Mouse (Mus musculus) midbrain, embryonic 10.5 days (tissue): ENCODE measurements around the gene Ier5l. TPM values are rescaled to one million over a fixed set of nuclear protein-coding genes. Genes with fewer than 3 reads are reported as not detected.
A peak's percentile ranks its signal among the peaks of the same experiment; 100 is the strongest.

Experiments used
- DNase-seq: peaks from one replicate; pipeline ENCODE4 v3.0.0-alpha.2; 2017; ENCODE audit warnings: low spot score
- H3K27ac ChIP-seq: fragments of 300-500 bp; sonication (generic); replicated peaks from 2 replicates; pipeline ENCODE4 v1.5.1; 2016; ENCODE audit warnings: mild to moderate bottlenecking
- H3K27me3 ChIP-seq: fragments of 300-500 bp; sonication (generic); 2 replicates; pipeline ENCODE4 v1.6.1; 2016; ENCODE audit warnings: low read depth, mild to moderate bottlenecking; ENCODE audit not compliant: poor library complexity, severe bottlenecking
- H3K36me3 ChIP-seq: fragments of 300-500 bp; sonication (generic); 2 replicates; pipeline ENCODE4 v1.6.1; 2016; ENCODE audit warnings: mild to moderate bottlenecking, moderate library complexity
- H3K4me1 ChIP-seq: fragments of 300-500 bp; sonication (generic); 2 replicates; pipeline ENCODE4 v1.6.1; 2016
- H3K4me3 ChIP-seq: fragments of 300-500 bp; sonication (generic); 2 replicates; pipeline ENCODE4 v1.5.1; 2016; ENCODE audit warnings: mild to moderate bottlenecking, moderate library complexity
- H3K9me3 ChIP-seq: fragments of 300-500 bp; sonication (generic); replicated peaks from 2 replicates; pipeline ENCODE4 v1.6.1; 2016; ENCODE audit warnings: mild to moderate bottlenecking
- WGBS: fragments of 180-500 bp; shearing (Covaris S2); methylation state at CpG from one replicate; pipeline ENCODE4 v1.1.7; 2016; 5-methylcytosine and 5-hydroxymethylcytosine counted together
- polyA plus RNA-seq: library from polyadenylated mRNA; unstranded; fragments of >200 nt; fragmentation: Nextera tagmentation; extraction: Ambion mirVana; gene quantifications from 2 replicates; pipeline ENCODE4 v1.2.1, GENCODE M21; 2016

The Ier5l gene
- polyA plus RNA-seq, 1 experiment from 2014 or later, result 2.3 TPM

- peak; percentile 54 for DNase-seq
- WGBS, result 6% methylated on average over 9 of the region's 9 CpGs
- peak overlapping the region; percentile 33 for H3K4me3 ChIP-seq
- H3K4me1 ChIP-seq, result peaks cover 32% of the 10 kb centered on the region
- no peaks in the 10 kb centered on the region for H3K9me3 ChIP-seq
- H3K27me3 ChIP-seq, result peaks cover 18% of the 10 kb centered on the region
- H3K27ac ChIP-seq, result peak overlapping the region; percentile 64
- H3K36me3 ChIP-seq, result peaks cover 3% of the 10 kb centered on the region
These were observed 10.1 kb downstream of the Ier5l start for GRCm38 (mm10) chr2:30463904-30464330.

- H3K36me3 ChIP-seq, result peaks cover 7% of the 10 kb centered on the region
- peaks cover 26% of the 10 kb centered on the region for H3K4me1 ChIP-seq
- peak overlapping the region; percentile 33; the same call in 1 of the 2 replicates for H3K4me3 ChIP-seq
- peak overlapping the region; percentile 64 for H3K27ac ChIP-seq
- H3K27me3 ChIP-seq, result peaks cover 13% of the 10 kb centered on the region
- H3K9me3 ChIP-seq, result no peaks in the 10 kb centered on the region
- DNase-seq, result no peak
- WGBS, result 30% methylated on average over 5 of the region's 5 CpGs
These were observed 10.7 kb downstream of the Ier5l start for GRCm38 (mm10) chr2:30463341-30463761.

- H3K27ac ChIP-seq, result no peak overlapping the region
- 91% methylated on average over 6 of the region's 6 CpGs for WGBS
- H3K36me3 ChIP-seq, result peaks cover 7% of the 10 kb centered on the region
- no peaks in the 10 kb centered on the region for H3K9me3 ChIP-seq
- H3K27me3 ChIP-seq, result no peaks in the 10 kb centered on the region
- no peak for DNase-seq
- no peak overlapping the region for H3K4me3 ChIP-seq
- peaks cover 23% of the 10 kb centered on the region for H3K4me1 ChIP-seq
These were observed 14.8 kb downstream of the Ier5l start for GRCm38 (mm10) chr2:30459241-30459640.

- no peak for DNase-seq
- Histone ChIP-seq H3K27ac (no peak overlapping the region), H3K27me3 (no peaks in the 10 kb centered on the region), H3K4me3 (no peak overlapping the region), H3K4me1 (peaks cover 17% of the 10 kb centered on the region), H3K36me3 (peaks cover 10% of the 10 kb centered on the region), H3K9me3 (no peaks in the 10 kb centered on the region)
- 91% methylated on average over 6 of the region's 6 CpGs for WGBS
These were observed 15.7 kb downstream of the Ier5l start for GRCm38 (mm10) chr2:30458349-30458748.

GRCm38 (mm10) chr2:30456104-30456980 is 17.7 kb downstream of the Ier5l start:
- Histone ChIP-seq H3K9me3 (no peaks in the 10 kb centered on the region), H3K4me1 (peaks cover 20% of the 10 kb centered on the region), H3K36me3 (peaks cover 14% of the 10 kb centered on the region), H3K27ac (peak overlapping the region; percentile 19; the same call in 1 of the 2 replicates), H3K27me3 (no peaks in the 10 kb centered on the region), H3K4me3 (no peak overlapping the region)
- 84% methylated on average over 13 of the region's 13 CpGs for WGBS
- no peak for DNase-seq

- WGBS, result 91% methylated on average over 5 of the region's 5 CpGs
- no peak overlapping the region for H3K27ac ChIP-seq
These were observed 19.4 kb downstream of the Ier5l start for GRCm38 (mm10) chr2:30454587-30454986.

GRCm38 (mm10) chr2:30453570-30453969 is 20.4 kb downstream of the Ier5l start:
- no peaks in the 10 kb centered on the region for H3K27me3 ChIP-seq
- no peak for DNase-seq
- H3K4me3 ChIP-seq, result no peak overlapping the region
- H3K4me1 ChIP-seq, result peaks cover 20% of the 10 kb centered on the region
- H3K36me3 ChIP-seq, result peaks cover 30% of the 10 kb centered on the region
- peaks cover 17% of the 10 kb centered on the region for H3K9me3 ChIP-seq
- H3K27ac ChIP-seq, result peak overlapping the region; percentile 50
- 82% methylated on average over 3 of the region's 3 CpGs for WGBS

More at GRCm38 (mm10) chr2:30454587-30454986, 19.4 kb downstream of the Ier5l start:
- Histone ChIP-seq H3K4me1 (peaks cover 20% of the 10 kb centered on the region), H3K4me3 (no peak overlapping the region), H3K36me3 (peaks cover 27% of the 10 kb centered on the region), H3K9me3 (peaks cover 8% of the 10 kb centered on the region), H3K27me3 (no peaks in the 10 kb centered on the region)
- DNase-seq, result no peak

- Histone ChIP-seq H3K27me3 (no peaks in the 10 kb centered on the region), H3K36me3 (peaks cover 50% of the 10 kb centered on the region), H3K4me1 (peaks cover 24% of the 10 kb centered on the region), H3K4me3 (no peak overlapping the region), H3K27ac (no peak overlapping the region), H3K9me3 (peaks cover 17% of the 10 kb centered on the region)
- DNase-seq, result no peak
- WGBS, result 83% methylated on average over 3 of the region's 3 CpGs
These were observed 22.5 kb downstream of the Ier5l start for GRCm38 (mm10) chr2:30451525-30451924.

- 77% methylated on average over 1 of the region's 1 CpGs for WGBS
- peaks cover 60% of the 10 kb centered on the region for H3K36me3 ChIP-seq
- no peak for DNase-seq
- H3K27ac ChIP-seq, result no peak overlapping the region
- no peak overlapping the region for H3K4me3 ChIP-seq
- peaks cover 17% of the 10 kb centered on the region for H3K9me3 ChIP-seq
- H3K27me3 ChIP-seq, result no peaks in the 10 kb centered on the region
- H3K4me1 ChIP-seq, result peaks cover 30% of the 10 kb centered on the region
These were observed 23.5 kb downstream of the Ier5l start for GRCm38 (mm10) chr2:30450530-30450929.

GRCm38 (mm10) chr2:30448371-30448770 is 25.6 kb downstream of the Ier5l start:
- Histone ChIP-seq H3K27me3 (no peaks in the 10 kb centered on the region), H3K4me1 (peaks cover 48% of the 10 kb centered on the region), H3K9me3 (peaks cover 17% of the 10 kb centered on the region), H3K4me3 (no peak overlapping the region), H3K36me3 (peaks cover 78% of the 10 kb centered on the region), H3K27ac (0 out of 2 replicates have a peak overlapping the region, but pooled peaks have one; percentile 13)
- WGBS, result 91% methylated on average over 7 of the region's 7 CpGs
- DNase-seq, result no peak

- no peaks in the 10 kb centered on the region for H3K27me3 ChIP-seq
- peaks cover 17% of the 10 kb centered on the region for H3K9me3 ChIP-seq
- peak overlapping the region; percentile 98 for H3K27ac ChIP-seq
- peaks cover 54% of the 10 kb centered on the region for H3K4me1 ChIP-seq
- H3K4me3 ChIP-seq, result no peak overlapping the region
- no peak for DNase-seq
- peaks cover 84% of the 10 kb centered on the region for H3K36me3 ChIP-seq
- WGBS, result 89% methylated on average over 10 of the region's 10 CpGs
These were observed 26.9 kb downstream of the Ier5l start for GRCm38 (mm10) chr2:30446891-30447826.

- no peaks in the 10 kb centered on the region for H3K27me3 ChIP-seq
- 18% methylated on average over 2 of the region's 2 CpGs for WGBS
- peak; percentile 80 for DNase-seq
- peak overlapping the region; percentile 33 for H3K4me3 ChIP-seq
- H3K27ac ChIP-seq, result peak overlapping the region; percentile 98
- peaks cover 81% of the 10 kb centered on the region for H3K36me3 ChIP-seq
- H3K9me3 ChIP-seq, result peaks cover 16% of the 10 kb centered on the region
- peaks cover 72% of the 10 kb centered on the region for H3K4me1 ChIP-seq
These were observed 28.7 kb downstream of the Ier5l start for GRCm38 (mm10) chr2:30445312-30445711.
